ENCODE assay signal across 9 mouse cellular contexts in the genomic region with DNA sequence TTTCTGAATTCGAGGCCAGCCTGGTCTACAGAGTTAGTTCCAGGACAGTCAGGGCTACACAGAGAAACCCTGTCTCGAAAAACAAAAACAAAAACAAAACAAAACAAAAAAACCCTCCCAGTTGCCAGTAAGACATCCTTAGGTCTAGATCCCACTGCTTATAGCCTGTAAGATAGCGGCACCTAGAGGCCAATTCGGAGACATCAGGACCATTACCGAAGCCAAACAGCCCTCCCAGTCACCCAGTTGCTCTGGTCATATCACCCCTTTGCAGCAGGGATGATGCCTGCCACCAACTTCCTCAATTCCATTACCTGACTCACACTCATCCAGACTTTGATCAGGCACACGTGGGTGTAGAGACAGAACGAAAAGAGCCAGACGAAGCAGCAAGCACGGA.
A peak's percentile ranks its signal among the peaks of the same experiment; 100 is the strongest.
DNase-seq lines count a peak whose midpoint lies in the region; ATAC-seq and TF ChIP-seq lines count a peak whose summit lies in the region.
"Had no signal": no experiment of that assay in that cellular context is flagged by ENCODE, and none has a peak within 500 bp of the region (broad histone marks: within the 10 kb centered on the region; RNA-seq: fewer than 3 reads in every experiment).

No protein-coding gene starts in this region.

- H3K4me2 ChIP-seq in intestine, postnatal 0 days (replicated peaks; ENCODE audit: low read depth) = no peak overlapping the region
- H3K4me2 ChIP-seq: stomach, embryonic 15.5 days had no signal

- H3K4me3 ChIP-seq in gastrocnemius, adult 2 months = no peak overlapping the region
- H3K4me3 ChIP-seq in intestine, postnatal 0 days (ENCODE audit: low read depth, low read length) = no peak overlapping the region
- H3K4me3 ChIP-seq: stomach, embryonic 15.5 days had no signal

- peak; percentile 70 for TF ChIP-seq CTCF in gastrocnemius, adult 2 months (IDR thresholded peaks at IDR 0.05)
- TF ChIP-seq CTCF in intestine, postnatal 0 days (IDR thresholded peaks at IDR 0.05; ENCODE audit: low read depth) = peak; percentile 81

- H3K9me3 ChIP-seq in intestine, postnatal 0 days (ENCODE audit: control insufficient read depth) = no peaks in the 10 kb centered on the region
- H3K9me3 ChIP-seq: stomach, embryonic 15.5 days had no signal

- peak; percentile 59 for DNase-seq in gastrocnemius, adult 2 months
- no peak for DNase-seq in gastrocnemius, adult 8-10 months (ENCODE audit: low spot score in 2 of 2)
- DNase-seq in 3T3-L1 (ENCODE audit: low read depth, low spot score) = peak; percentile 84
- peak; percentile 34 for DNase-seq in T-cell, adult 2 months (ENCODE audit: low spot score)
- DNase-seq in embryo, embryonic 11 days = peak; percentile 72
- DNase-seq in lung, postnatal 25 days (ENCODE audit: low spot score) = peak; percentile 66
- peak; percentile 67 for DNase-seq in splenic B cell, adult 2 months (ENCODE audit: low read depth, low spot score)

- no peaks in the 10 kb centered on the region for H3K4me1 ChIP-seq in intestine, postnatal 0 days (replicated peaks; ENCODE audit: control insufficient read depth, insufficient read depth, low read length)

- H3K9ac ChIP-seq in intestine, postnatal 0 days (ENCODE audit: low read depth, low read length) = no peak overlapping the region
- H3K9ac ChIP-seq: stomach, embryonic 15.5 days had no signal

- no peaks in the 10 kb centered on the region for H3K36me3 ChIP-seq in intestine, postnatal 0 days (ENCODE audit: control insufficient read depth, insufficient read depth)
- no peaks in the 10 kb centered on the region for H3K36me3 ChIP-seq in splenic B cell, adult 2 months (ENCODE audit: control insufficient read depth, insufficient read depth, low read length, poor library complexity, severe bottlenecking)
- H3K36me3 ChIP-seq: stomach, embryonic 15.5 days had no signal

- no peaks in the 10 kb centered on the region for H3K27me3 ChIP-seq in intestine, postnatal 0 days (replicated peaks; ENCODE audit: control insufficient read depth, insufficient read depth, low read length)
- no peaks in the 10 kb centered on the region for H3K27me3 ChIP-seq in splenic B cell, adult 2 months (ENCODE audit: control insufficient read depth, insufficient read depth, low read length, poor library complexity, severe bottlenecking)

- no peak overlapping the region for H3K27ac ChIP-seq in gastrocnemius, adult 2 months
- no peak overlapping the region for H3K27ac ChIP-seq in intestine, postnatal 0 days (ENCODE audit: low read depth, low read length)
- H3K27ac ChIP-seq: stomach, embryonic 15.5 days had no signal

- WGBS in intestine, postnatal 0 days = 16% methylated on average over 9 of the region's 9 CpGs

- intact Hi-C loops in gastrocnemius, adult 2 months (cut with DNase I) = no loop called here

- ATAC-seq in intestine, postnatal 0 days = no peak

Comparison
In these comparisons a context has a peak if more than half of its experiments do, and no peak if none do; other contexts are left out.
1. DNase-seq: peak in gastrocnemius, adult 2 months (single experiment), 3T3-L1 (single experiment), T-cell, adult 2 months (single experiment), embryo, embryonic 11 days (single experiment), lung, postnatal 25 days (single experiment) and splenic B cell, adult 2 months (single experiment); none in gastrocnemius, adult 8-10 months (0 of 2).